In genomic region chr8:121717982-121718425, GRCm38 (mm10) we compare ENCODE assay signal across 8 mouse cellular contexts. TPM values are rescaled to one million over a fixed set of nuclear protein-coding genes. Genes with fewer than 3 reads are reported as not detected.
DNase-seq lines count a peak whose midpoint lies in the region; ATAC-seq and TF ChIP-seq lines count a peak whose summit lies in the region.

No protein-coding gene starts in this region.

- no peaks in the 10 kb centered on the region for H3K9me3 ChIP-seq in lung, embryonic 16.5 days (ENCODE audit: control insufficient read depth, low read length)

- no peak for DNase-seq in Patski (ENCODE audit: low read depth, low spot score)
- peak; percentile 98 for DNase-seq in cerebellum, adult 9-10 months
- DNase-seq in frontal cortex, adult 2 months (ENCODE audit: extremely low spot score in 1 of 2, low spot score in 1 of 2), result peak; percentile 90 to 98
- peak; percentile 89 to 96 for DNase-seq in layer of hippocampus, adult 8-10 months (ENCODE audit: low spot score in 2 of 2)
- peak; percentile 69 for DNase-seq in retina, adult 2 months (ENCODE audit: low read depth, low spot score)
- peak; percentile 42 for DNase-seq in urinary bladder, adult 2 months (ENCODE audit: low spot score)

- in situ Hi-C loops in Patski (cut with MboI; ENCODE audit: low pct_unique_long_range_greater_than_20kb), result loop anchor here (10.0 to 25.0 kb wide), 2 partner anchors 127 to 219 kb away; partner anchors contain the start of genes Banp and Car5a

- H3K36me3 ChIP-seq in lung, embryonic 16.5 days (ENCODE audit: control insufficient read depth, insufficient read depth, low read length), result no peaks in the 10 kb centered on the region

- H3K4me1 ChIP-seq in lung, embryonic 16.5 days (replicated peaks; ENCODE audit: control insufficient read depth, insufficient read depth, low read length), result no peaks in the 10 kb centered on the region

- POLR2A ChIA-PET in Patski (lab: Charles Lee), result no interaction called here

- 21% methylated on average over 12 of the region's 12 CpGs for WGBS in lung, embryonic 16.5 days

- ATAC-seq in Patski, result no peak
- ATAC-seq in hematopoietic stem cell, adult 5-6 weeks (replicated peaks in 1 of 2; ENCODE audit: insufficient read depth in 1 of 2, low FRiP score in 2 of 2, low TSS enrichment in 1 of 2, low read depth in 1 of 2, poor library complexity in 2 of 2, severe bottlenecking in 2 of 2), result peak; percentile 57 to 76; a peak in 2 of 4 replicates
- ATAC-seq in lung, embryonic 16.5 days (ENCODE audit: low read depth), result peak; percentile 77

- H3K4me3 ChIP-seq in lung, embryonic 16.5 days (ENCODE audit: low read length), result no peak overlapping the region

- H3K9ac ChIP-seq in lung, embryonic 16.5 days (ENCODE audit: low read length), result no peak overlapping the region

- CTCF ChIA-PET in Patski (lab: Charles Lee), result interaction anchor here (0.8 to 1.3 kb wide), 5 partner anchors 9 to 114 kb away, joined by 3 to 6 read pairs (median 3); no protein-coding TSS in a partner anchor

- H3K27ac ChIP-seq in lung, embryonic 16.5 days (ENCODE audit: low read length), result no peak overlapping the region

- H3K4me2 ChIP-seq in lung, embryonic 16.5 days (ENCODE audit: low read depth, low read length), result 0 out of 2 replicates have a peak overlapping the region, but pooled peaks have one; percentile 9

- peak; percentile 92 for TF ChIP-seq CTCF in Patski (IDR thresholded peaks at IDR 0.05)

- H3K27me3 ChIP-seq in Patski, result peaks cover 66% of the 10 kb centered on the region
- H3K27me3 ChIP-seq in lung, embryonic 16.5 days (ENCODE audit: control insufficient read depth, insufficient read depth, low read depth, low read length), result no peaks in the 10 kb centered on the region; the same call in none of the 2 replicates

RNA-seq across cellular contexts. Expression of gene Jph3, which starts 11.4 kb away (rescaled TPM):
- 0.04 TPM for polyA plus RNA-seq in Patski (2021)
- polyA plus RNA-seq in frontal cortex, adult 2 months (2012; rRNA removed), result 138 and 159 TPM in 2 replicates
- total RNA-seq in hematopoietic stem cell, adult 5-6 weeks (2017), result not detected in 2 replicates
- 100 to 1,000 TPM; 260 to 313 (median 283) TPM for total RNA-seq in layer of hippocampus, adult 8-10 months (2022)
- polyA plus RNA-seq in lung, embryonic 16.5 days (2015; fragmentation: Nextera tagmentation; extraction: Ambion mirVana), result 0.38 and 0.50 TPM in 2 replicates
- polyA plus RNA-seq in urinary bladder, adult 2 months (2012; rRNA removed), result 0.03 and 0.08 TPM in 2 replicates

Comparison
In these comparisons a context has a peak if more than half of its experiments do, and no peak if none do; other contexts are left out.
1. RNA of gene Jph3, which starts 11.4 kb away (polyA plus RNA-seq): 138 to 159 TPM in frontal cortex, adult 2 months; 0.38 to 0.50 TPM in lung, embryonic 16.5 days, 0.03 to 0.08 TPM in urinary bladder, adult 2 months and 0.04 TPM in Patski (single experiment); every median in the first group is over 10 times any median in the second.